ENCODE assay signal across 22 mouse cellular contexts in the genomic region with DNA sequence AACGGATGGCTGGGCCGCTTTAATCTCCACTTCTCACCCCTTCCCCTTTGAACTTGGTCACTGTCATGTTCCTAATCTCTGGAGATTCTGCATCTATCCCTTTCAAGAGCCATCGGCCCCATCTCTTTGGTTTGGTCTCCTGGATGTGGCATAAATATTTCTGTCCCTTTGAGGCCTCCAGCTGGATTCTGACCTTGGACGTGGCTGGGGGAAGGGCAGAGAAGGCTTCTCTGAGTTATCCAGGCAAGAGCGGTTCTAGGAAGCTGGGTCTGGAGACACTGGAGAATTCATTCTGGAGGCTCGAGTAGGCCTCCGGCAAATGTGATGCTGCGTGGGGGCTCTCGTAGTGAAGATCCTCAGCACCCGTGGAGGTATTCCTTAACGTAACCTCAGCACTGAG.
DNase-seq lines count a peak whose midpoint lies in the region; ATAC-seq and TF ChIP-seq lines count a peak whose summit lies in the region.
"Had no signal": no experiment of that assay in that cellular context is flagged by ENCODE, and none has a peak within 500 bp of the region (broad histone marks: within the 10 kb centered on the region; RNA-seq: fewer than 3 reads in every experiment).

No protein-coding gene starts in this region.

- H3K4me1 ChIP-seq in kidney, adult 2 months (ENCODE audit: control insufficient read depth, insufficient read depth, low read length), result no peaks in the 10 kb centered on the region
- no peaks in the 10 kb centered on the region for H3K4me1 ChIP-seq in kidney, postnatal 0 days (replicated peaks; ENCODE audit: insufficient read depth, low read length)
- H3K4me1 ChIP-seq: heart, embryonic 15.5 days; liver, embryonic 13.5 days had no signal

- WGBS in kidney, adult 2 months, result 71% methylated on average over 11 of the region's 11 CpGs
- WGBS in kidney, postnatal 0 days, result 57% methylated on average over 11 of the region's 11 CpGs

- H3K27me3 ChIP-seq in kidney, adult 2 months (replicated peaks; ENCODE audit: control insufficient read depth, insufficient read depth, low read length), result no peaks in the 10 kb centered on the region
- no peaks in the 10 kb centered on the region for H3K27me3 ChIP-seq in kidney, postnatal 0 days (ENCODE audit: insufficient read depth, low read length)
- H3K27me3 ChIP-seq: CH12.LX; liver, embryonic 13.5 days had no signal

- no peak for TF ChIP-seq POLR2A in kidney, adult 2 months (IDR thresholded peaks at IDR 0.05; ENCODE audit: low read depth, low read length)

- peak; percentile 42 for DNase-seq in kidney, adult 2 months
- DNase-seq in kidney, adult 8-10 months, result no peak
- DNase-seq in adrenal gland, adult (ENCODE audit: inconsistent age in 2 of 2, low spot score in 1 of 2), result peak; percentile 74 to 87
- peak; percentile 76 for DNase-seq in adrenal gland, postnatal 14 days
- DNase-seq in kidney, postnatal 0 days (ENCODE audit: low spot score), result peak; percentile 78
- DNase-seq in left cerebral cortex, adult 18-20 months (ENCODE audit: low spot score in 2 of 2), result no peak
- DNase-seq: cerebellum, adult 18-20 months; gastrocnemius, postnatal 14 days; heart, adult 2 months; layer of hippocampus, adult 9-11 months; liver, embryonic 13.5 days; spleen, adult 18-20 months; thymus, postnatal 36 days had no signal

- H3K9me3 ChIP-seq in kidney, postnatal 0 days (replicated peaks; ENCODE audit: low read length), result no peaks in the 10 kb centered on the region
- H3K9me3 ChIP-seq: heart, embryonic 15.5 days; liver, embryonic 13.5 days had no signal

- H3K36me3 ChIP-seq in kidney, adult 2 months (ENCODE audit: control insufficient read depth, insufficient read depth, low read length), result no peaks in the 10 kb centered on the region
- H3K36me3 ChIP-seq in kidney, postnatal 0 days (ENCODE audit: insufficient read depth, low read length), result no peaks in the 10 kb centered on the region
- H3K36me3 ChIP-seq: forebrain, embryonic 12.5 days; heart, embryonic 15.5 days; limb, embryonic 12.5 days; liver, embryonic 13.5 days had no signal

- H3K27ac ChIP-seq in kidney, adult 2 months (ENCODE audit: insufficient read depth, low read depth, low read length), result no peak overlapping the region
- peak overlapping the region; percentile 19; the same call in 1 of the 2 replicates for H3K27ac ChIP-seq in kidney, postnatal 0 days
- H3K27ac ChIP-seq: forebrain, embryonic 12.5 days; heart, adult 2 months; heart, embryonic 15.5 days; limb, embryonic 12.5 days; liver, embryonic 13.5 days had no signal

- TF ChIP-seq CTCF in kidney, adult 2 months (conservative IDR thresholded peaks at IDR 0.05; ENCODE audit: insufficient read depth, insufficient read length, low read depth, low read length), result no peak
- TF ChIP-seq CTCF in kidney, postnatal 0 days (IDR thresholded peaks at IDR 0.05; ENCODE audit: low read depth), result no peak

- H3K4me2 ChIP-seq in kidney, postnatal 0 days (ENCODE audit: low read length), result no peak overlapping the region
- H3K4me2 ChIP-seq: forebrain, embryonic 12.5 days; heart, embryonic 15.5 days; limb, embryonic 12.5 days; liver, embryonic 13.5 days had no signal

- H3K4me3 ChIP-seq in kidney, adult 2 months (ENCODE audit: insufficient read depth, low read depth, low read length), result no peak overlapping the region
- no peak overlapping the region for H3K4me3 ChIP-seq in kidney, postnatal 0 days (replicated peaks; ENCODE audit: low read depth, low read length)
- H3K4me3 ChIP-seq: forebrain, embryonic 12.5 days; heart, adult 2 months; heart, embryonic 15.5 days; limb, embryonic 12.5 days; liver, embryonic 13.5 days had no signal

- H3K9ac ChIP-seq in kidney, postnatal 0 days (ENCODE audit: low read depth, low read length), result no peak overlapping the region
- H3K9ac ChIP-seq: forebrain, embryonic 12.5 days; heart, embryonic 15.5 days; limb, embryonic 12.5 days; liver, embryonic 13.5 days had no signal

- no peak for ATAC-seq in kidney, postnatal 0 days (replicated peaks; ENCODE audit: low FRiP score, low read depth)
- no peak for ATAC-seq in cerebellum, adult (ENCODE audit: insufficient number of reproducible peaks, low FRiP score, low TSS enrichment)
- ATAC-seq in megakaryocyte progenitor cell, adult 5-6 weeks (replicated peaks; ENCODE audit: poor library complexity), result no peak
- ATAC-seq: hindbrain, embryonic 16.5 days; intestine, postnatal 0 days; midbrain, embryonic 16.5 days had no signal

Comparison
In these comparisons a context has a peak if more than half of its experiments do, and no peak if none do; other contexts are left out.
1. DNase-seq: peak in kidney, adult 2 months (single experiment), adrenal gland, adult (2 of 2), adrenal gland, postnatal 14 days (single experiment) and kidney, postnatal 0 days (single experiment); none in kidney, adult 8-10 months (0 of 2) and left cerebral cortex, adult 18-20 months (0 of 2).